Mouse (Mus musculus) adrenal gland, adult 8-10 months (tissue): ENCODE measurements at regions not wholly inside any gene's neighbourhood (a gene's known extent, or its start where the extent isn't known, plus 50 kb on each side); places are given as distances from the start of the nearest gene placed in this dataset.

ENCODE experiments used
- DNase-seq: peaks from one replicate; pipeline ENCODE4 v3.0.0; 2022

DNA sequence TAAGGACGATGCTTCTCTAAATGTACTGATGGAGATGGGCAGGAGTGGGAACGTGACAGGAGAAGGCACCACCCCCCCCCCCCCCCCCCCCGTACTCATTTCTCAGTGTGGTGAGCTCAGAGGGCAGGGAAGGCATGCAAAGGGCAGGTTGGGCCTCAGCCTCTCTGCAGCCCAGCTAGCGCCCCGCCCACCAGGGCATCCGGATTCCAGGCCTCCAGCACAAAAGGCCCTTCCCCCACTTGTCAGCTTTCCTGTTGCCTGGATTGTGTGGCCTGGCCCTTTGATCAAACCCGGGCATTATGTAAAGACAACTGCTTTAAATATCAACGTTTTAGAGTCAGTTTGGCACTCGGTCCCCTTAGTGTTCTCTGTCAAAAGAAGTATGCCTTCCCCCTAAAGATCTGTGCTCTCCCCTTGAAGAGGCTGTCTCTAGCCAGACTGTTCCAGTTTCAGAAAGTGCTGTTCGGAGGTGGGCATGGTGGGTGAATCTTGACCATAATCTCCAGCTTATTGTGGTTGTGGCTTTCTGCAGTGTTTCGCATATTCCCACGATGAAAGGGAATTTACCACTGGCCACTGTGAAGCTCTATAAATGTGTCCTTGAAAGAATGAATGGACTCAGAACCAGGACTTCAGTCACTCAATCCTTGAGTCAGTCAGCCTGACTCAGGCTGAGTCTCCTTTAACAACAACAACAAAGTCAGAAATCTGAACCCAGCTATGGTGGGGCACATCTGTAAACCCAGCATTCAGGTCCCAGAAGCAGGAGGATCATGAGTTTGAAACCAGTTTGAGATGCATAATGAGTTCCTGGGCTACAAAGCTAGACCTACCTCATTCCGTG is 192.4 kb upstream of the Klf3 start:
- DNase-seq: peak; percentile 64

DNA sequence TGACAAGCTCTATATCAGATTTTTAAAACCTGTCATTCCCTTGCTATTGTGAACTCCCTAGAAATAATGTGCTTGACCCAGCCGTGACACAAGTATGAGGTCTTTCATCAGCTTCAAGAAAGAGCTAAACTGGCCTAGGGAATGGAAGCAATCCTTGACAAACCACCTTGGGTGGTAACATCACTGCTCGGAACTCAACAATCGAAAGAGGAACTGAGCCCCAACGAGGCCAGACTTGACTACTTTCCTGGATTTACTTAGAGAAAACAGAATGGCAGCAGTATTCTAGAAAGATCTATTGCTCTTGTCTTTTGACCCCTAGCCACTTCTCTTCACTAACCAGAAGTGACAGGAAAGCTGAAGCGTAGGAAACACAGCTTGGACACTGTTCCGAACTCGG is 191.2 kb upstream of the Klf3 start:
- DNase-seq: no peak

DNA sequence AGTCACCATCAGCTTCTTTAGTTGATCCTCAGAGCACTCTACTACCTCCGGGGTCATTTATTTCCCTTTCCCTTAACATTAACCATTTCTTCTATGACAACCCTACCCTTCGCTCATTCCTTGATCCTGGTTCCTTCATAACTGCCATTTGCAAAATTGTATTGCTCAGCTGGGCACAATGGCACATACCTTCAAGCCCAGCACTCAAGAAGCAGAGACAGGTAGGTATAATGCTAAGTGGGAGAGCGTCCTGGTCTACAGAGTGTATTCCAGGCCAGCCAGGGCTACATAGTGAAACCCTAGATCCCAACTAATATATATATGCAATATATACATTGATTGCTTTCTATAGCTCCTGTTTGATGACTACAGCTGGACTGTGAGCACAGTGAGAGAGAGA is 189.5 kb upstream of the Klf3 start:
- no peak for DNase-seq

DNA sequence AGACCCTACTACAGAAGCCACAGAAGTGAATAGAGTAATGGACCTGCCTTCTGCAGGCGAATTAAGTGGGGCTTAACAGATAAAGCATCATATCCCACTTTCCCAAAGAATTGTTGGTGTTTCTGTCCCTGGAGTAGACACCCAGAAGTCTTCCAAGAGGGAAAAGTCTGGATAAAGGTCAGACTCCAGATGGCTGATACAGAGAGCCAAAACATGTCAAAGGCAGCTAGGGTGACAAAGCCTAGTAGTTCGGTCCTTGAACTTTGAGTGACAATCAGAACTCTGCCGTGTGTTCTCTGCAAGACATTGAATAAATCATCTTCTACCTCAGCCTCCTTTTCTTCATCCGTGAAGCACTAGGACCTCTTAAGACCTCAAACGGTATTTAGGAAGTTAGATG is 185.1 kb upstream of the Klf3 start:
- no peak for DNase-seq

DNA sequence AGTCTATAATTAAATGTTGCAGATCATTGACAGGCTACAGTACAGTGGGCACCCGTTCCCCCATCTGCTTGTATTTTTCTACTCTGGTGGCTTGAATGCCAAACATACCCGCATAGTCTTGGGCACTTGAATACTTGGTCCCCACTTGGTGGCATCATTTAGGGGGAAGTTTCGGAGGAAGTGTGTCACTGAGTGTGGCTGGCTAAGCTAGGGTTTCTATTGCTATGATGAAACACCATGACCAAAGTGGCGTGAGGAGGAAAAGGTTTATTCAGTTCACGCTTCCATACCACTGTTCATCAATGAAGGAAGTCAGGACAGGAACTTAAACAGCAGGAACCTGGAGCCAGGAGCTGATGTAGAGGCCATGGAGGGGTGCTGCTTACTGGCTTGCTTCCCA is 183.4 kb upstream of the Klf3 start:
- no peak for DNase-seq

DNA sequence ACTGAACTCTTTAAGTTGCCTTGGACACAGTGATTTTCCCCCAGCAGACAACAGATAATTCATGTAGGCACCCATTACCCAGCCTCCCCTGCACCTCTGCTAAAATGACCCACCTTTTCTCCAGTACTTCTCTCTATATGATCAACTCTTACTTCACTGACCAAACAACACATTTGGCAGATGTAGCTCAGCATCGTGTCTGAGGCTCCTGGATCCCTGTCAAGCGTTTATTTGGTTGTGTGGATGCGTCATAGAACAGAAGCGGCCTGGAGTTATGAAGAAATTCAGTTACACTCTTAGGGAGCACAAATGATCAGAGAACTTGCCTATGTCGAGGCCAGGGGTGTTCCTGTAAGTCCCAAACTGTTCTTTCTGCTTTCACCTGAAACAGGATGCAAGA is 182.5 kb upstream of the Klf3 start:
- no peak for DNase-seq

DNA sequence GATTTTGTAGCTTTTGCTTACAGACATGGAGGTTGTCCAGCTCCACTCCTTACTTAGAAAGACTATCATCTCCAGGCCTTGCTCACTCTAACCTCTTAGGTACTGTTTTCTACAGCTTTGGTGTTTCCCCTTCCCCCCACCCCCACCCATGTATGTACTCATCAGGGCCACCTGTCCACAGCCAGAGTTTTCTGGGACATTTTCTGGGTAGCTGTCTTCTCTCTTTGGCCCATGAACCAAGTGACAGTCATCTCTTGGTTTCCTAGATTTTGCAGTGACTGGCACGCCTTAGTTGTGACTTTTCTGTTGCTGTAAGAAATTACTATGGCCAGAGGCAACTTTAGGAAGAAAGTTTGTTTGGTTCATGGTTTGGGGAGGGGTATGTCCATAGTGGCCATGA is 181.8 kb upstream of the Klf3 start:
- DNase-seq: no peak

DNA sequence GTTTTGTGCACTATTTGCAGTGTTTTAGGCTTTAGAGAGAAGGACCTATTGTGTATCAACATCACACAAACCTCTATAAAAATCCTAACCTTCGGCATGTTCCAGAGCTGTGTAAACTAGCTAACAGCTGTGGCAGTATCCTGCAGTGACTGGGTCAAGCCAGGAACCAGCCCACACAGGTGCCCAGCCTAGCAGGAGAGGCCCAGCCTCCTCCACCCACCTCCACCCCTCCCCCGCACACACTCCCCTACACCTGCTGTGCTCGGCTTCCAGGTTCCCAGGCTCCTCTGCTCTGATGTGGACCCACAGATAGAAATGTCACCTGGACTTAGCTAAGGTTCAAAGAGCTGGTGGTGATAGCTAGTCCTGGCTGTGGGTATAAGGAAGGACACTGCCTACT is 179.5 kb upstream of the Klf3 start:
- no peak for DNase-seq

DNA sequence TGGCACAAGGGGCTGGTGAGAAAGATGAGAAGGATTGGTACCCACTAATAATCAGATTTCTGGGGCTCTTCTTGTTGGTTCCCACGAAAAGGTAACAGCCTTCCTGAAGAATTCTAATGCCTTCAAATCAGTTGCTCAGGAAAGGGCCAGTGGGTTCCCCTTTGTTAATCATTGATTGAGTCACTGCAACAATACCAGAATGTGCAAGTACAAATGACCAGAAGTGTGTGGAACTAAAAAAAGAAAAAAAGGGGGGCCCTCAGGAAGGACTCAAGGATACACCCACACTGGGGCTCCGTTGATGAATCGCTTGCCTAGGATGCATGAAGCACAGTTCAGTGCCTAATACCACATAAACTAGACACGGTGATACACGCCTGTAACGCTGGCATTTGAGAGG is 179.0 kb upstream of the Klf3 start:
- no peak for DNase-seq

DNA sequence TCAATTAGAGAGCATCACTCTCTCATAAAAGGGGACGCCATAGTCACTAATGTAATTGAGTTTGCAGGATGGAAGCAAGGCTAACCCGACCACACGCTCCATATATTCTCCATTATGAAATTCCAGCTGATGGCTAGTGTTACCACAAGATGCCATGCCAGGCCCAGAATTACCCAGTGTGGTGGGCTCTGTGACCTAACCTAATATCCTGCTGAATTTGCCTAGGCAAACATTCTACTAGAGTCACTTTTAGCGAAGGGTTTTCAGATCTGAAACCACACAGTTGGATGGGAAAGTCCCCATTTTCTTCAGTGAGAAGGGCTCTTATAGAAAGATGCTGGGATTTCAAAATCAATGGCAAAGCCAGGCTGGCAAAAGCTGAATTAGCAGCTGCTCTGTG is 177.8 kb upstream of the Klf3 start:
- no peak for DNase-seq

DNA sequence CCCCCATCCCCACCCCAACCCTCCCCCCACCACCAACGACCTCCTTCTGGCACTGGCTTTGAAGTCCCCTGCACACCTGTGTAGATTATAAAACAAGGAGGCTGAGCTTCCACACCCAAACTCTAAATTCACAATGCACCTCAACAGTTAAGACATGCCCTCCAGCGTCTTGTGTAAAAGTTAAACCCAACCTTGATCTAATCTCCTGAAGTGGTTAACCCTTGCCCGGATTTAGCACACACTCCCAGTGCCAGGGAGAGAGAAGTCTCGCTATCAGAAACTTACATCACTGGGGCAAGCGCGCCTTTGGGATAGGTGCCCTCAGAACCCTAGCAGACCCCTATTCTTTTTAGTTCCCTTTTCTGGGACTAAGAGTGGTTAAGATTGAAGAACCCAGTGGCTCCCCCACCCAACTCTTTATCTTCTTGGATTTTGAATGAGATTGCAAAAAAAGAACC is 177.3 kb upstream of the Klf3 start:
- DNase-seq: no peak

DNA sequence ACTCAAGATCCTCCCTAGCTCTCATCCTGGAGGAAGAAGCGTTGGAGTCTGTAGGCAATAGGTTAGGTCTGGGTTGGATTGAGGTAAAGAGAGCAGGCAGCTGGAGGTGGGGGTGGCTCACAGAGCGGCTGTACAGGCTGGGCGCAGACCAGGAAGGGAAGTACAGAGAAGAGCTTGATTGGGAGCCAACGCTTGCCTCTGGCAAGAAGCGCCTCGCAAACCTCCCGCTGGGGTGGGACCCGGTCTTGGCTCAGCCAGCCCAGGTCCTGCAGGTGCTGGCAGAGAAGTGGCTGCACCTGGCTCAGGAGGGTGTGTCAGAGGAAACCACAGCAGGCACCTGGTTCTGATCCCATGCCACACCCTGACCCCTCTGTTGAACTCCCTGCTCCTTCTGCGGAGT is 176.8 kb upstream of the Klf3 start:
- no peak for DNase-seq

DNA sequence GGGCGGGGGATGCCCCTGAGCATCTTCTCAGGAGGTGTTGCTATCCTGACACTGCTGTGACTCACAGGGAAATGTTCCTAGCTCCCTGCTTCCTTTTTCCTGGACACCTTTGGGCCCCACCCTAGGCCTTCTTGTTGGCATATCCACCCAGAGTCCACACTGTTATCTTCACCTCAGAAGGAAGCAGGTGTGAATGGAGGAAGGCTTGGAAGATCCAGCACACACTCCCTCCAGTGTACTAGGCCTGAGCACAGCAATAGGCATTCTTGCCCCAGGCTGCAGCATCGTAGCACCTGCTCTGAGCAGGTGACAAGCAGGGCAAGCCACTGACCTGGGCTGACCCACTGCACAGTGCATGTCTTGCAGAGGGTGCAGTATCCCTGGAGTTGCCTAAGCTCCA is 172.6 kb upstream of the Klf3 start:
- DNase-seq: no peak

DNA sequence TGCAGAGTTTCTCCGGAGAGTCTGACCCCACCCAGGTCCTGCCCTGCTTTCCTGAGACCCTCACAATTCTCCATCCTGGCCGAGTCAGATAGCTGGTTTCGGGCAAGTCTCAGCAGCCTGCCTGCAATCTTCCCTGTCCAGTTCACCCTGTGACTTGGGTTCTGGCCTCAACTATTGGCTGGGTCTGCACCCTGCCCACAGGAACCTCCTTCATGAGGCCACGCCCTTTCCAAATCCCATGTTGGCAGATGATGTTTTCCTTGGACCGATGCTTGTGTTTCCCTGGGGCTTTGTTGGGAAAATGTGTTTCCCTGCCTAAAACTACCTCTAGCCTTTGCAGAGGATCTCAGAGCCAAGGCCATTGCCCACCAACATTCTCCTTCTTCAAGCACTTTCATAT is 171.0 kb upstream of the Klf3 start:
- no peak for DNase-seq

DNA sequence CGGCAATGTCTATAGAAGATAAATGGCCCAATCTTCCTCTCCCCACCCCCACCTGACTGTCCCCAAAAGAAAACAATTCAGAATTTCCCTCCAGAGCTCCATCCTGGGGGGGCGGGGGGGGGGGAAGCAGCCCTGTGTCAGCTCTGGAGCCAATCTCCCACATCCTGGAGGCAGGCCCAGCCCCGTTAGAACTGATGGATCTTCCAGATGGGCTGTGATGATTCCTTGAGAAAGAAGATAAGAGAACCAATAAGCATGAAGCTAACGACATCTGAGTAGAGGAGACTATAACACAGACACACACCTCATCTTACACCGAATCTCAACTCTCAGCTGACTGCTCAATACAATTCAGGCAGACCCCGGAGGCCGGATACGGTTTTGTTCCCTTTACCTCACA is 169.2 kb upstream of the Klf3 start:
- DNase-seq: no peak

DNA sequence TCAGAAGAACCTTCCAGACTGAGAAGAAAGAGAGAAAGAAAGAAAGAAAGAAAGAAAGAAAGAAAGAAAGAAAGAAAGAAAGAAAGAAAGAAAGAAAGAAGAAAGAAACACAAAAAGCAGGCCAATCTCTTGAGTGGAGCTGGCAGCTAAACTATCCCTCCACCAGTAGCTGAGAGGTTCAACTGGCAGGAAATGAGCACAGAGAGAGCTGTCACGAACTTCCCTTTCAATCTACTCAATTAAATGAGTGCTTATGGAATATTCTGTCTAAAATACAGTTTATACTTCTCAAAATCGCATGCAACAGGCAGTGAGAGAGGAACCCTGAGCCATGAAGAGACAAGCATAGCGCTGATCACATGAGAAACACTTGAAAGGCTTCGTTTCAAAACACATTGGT is 168.5 kb upstream of the Klf3 start:
- DNase-seq: no peak

DNA sequence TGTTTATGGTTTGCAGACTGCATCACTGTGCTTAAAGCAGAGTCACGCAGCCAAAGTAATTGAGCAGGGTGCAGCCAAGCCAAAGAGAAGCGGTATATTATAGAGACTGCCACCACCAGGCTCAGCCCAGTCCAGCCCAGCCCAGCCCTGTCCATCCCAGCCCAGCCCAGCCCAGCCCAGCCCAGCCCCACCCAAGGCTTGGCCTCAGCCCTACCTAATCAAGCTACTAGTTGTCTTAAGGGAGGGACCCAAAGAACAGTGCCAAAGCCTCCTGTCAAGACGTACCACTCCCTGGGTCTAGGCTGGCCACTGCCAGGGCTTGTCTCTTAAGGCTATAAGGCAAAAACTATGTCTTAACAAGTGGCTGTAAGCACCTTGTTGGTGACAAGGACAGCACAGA is 166.9 kb upstream of the Klf3 start:
- DNase-seq: no peak

DNA sequence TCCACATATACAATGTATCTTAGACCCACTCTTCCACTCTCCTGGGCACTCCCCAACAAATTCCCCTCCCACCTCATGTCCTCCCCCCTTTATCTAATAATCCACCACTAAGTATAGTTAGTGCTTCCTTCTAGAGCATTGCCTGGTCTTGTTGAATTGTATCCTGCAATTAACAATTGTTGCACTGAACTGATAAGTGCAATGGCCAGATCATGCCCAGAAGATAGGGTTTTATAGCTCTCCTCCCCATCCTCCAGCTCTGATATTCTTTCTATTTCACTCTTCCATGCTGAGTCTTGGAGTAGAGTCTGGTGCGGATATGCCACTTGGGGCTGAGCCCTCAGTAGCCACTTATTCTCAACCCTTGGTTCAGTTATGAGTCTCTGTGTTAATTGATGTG is 159.6 kb upstream of the Klf3 start:
- no peak for DNase-seq

DNA sequence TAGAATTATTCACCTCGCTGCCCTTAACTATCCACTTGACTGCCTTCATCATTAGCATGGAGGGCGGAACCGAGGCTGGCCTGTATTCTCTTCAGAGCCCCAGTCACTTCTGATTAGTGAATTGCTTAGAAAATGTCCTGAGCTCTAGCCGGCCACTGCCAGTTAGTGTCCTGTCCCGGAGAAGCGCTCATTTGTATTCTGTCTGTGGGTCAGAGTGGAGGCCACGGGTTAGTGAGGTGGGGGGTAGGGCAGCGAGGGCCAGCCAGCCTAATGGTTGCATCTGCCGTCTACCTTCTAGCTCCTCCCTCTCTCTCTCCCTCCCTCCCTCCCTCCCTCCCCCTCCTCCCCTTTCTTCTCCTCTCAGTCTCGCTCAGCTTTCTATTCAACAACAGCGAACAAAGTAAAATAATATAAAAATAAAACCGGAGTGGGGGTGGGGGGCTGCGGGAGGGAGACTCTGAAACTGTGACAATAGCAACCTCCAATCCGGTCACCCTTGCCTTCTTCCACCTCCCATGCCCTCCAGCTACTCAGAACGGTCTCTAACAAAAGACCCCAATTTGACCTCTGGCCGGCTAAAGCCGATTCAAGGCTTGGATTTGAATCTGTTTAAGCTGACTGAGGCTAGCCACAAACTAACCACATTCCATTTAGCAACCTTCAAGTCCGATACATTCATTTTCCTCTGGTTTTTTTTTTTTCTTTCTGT is 155.6 kb upstream of the Klf3 start:
- peak; percentile 15 for DNase-seq

DNA sequence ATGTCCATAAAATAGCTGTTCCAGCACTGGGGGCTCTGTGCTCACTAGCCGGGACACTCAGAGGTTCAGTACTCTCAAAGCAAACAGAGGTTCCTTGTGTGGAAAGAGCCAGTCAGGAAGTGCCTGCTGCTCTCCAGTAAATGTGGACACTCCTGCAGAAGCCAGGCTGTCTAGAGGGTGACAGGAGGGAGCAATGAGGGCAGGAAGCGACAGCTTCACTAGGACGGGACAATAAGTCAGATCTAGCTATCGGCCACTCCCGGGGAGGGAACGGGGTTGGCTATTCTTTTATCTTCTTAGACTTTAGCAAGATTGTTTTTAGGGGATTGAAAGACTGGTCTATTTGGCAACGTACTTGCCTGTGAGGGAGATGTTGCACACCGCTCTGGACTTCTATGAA is 154.7 kb upstream of the Klf3 start:
- DNase-seq: no peak

DNA sequence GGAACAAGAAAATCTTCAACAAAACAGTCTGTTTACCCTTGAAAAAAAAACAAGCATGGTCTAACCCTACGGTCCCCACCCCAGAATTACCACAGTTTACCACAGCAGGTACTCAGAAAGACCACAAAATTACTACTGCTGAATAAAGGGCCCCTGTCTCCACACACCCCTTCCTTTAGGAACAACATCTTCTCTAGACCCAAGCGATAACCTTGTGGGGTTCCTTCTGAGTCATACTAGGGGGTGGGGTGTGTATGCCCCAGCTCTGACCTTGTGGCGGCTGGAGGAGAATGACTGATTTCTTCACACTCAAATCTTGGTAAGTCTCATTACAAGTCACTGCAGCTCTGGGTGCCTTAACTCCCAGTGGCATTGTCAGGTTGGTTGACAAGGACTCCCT is 151.8 kb upstream of the Klf3 start:
- DNase-seq: peak; percentile 70

DNA sequence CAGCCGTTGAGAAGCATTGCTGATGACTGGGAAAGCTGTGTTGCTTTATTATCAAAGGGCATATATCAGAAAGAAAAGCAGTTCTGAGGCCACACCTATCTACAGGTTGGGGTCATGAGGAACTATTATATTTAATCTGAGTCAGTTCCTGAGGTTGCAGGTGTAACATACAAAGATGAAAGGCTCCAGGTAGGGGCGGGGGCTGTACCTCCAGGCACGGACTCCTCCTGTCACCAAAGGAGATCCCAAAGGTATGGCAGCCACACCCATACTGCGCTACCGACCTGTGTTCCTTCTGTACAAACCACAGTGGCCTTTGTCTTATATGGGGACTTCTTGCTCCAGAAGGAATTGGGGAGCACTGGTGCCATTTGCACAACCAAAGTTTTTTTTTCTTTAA is 149.4 kb upstream of the Klf3 start:
- no peak for DNase-seq

DNA sequence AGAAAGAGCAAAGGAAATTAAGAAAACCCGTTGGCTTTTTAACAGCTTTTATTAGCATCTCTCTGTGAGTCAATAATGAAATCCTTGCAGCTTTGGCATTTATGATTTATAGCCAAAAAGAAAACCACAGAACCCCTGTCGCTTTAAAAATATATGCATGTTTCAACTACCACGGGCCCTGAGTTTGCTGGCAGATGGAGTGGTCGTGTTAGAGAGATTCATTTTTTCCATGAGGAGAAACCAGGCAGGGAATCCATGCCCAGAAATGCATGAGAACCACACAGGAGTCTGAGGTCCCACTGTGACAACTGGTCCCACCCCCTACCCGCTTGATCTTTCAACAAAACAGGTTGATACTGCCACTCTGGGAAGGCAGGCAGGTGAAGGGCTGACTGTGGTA is 147.9 kb upstream of the Klf3 start:
- DNase-seq: no peak

DNA sequence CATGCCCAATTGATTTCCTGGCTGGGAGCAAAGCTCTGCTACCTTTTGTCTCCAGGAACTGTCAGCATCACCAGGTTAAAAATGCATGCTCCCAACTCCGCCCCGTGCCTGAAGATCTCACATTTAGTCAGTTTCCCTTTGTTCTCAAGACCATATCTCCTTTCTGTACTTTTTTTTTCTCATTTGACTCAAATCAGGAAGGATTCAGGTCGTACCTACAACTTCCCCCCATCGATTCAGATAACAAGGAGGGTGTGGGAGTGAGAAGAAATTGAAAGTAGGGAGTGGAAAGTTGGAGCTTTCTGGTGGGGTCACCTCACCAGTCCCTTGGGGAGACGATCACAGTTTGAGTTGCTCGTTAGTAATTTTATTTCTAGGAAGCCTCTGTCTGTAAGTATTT is 141.2 kb upstream of the Klf3 start:
- no peak for DNase-seq
